Mouse (Mus musculus) induced T-regulatory cell, adult 2 months (primary cell): ENCODE results near the gene Vmn1r67.

Experiments used
- DNase-seq: peaks from one replicate; pipeline ENCODE4 v3.0.0-alpha.2; 2012; ENCODE audit warnings: low read depth

The Vmn1r67 gene

GRCm38 (mm10) chr7:10443031-10443430 lies at the start of gene Vmn1r67:
Gene Vmn1r67 (plus strand): TSS chr7:10443331.
- no peak for DNase-seq

GRCm38 (mm10) chr7:10458166-10458565 lies 15.0 kb downstream of the Vmn1r67 start:
- DNase-seq: no peak

GRCm38 (mm10) chr7:10479813-10480212 lies 36.7 kb downstream of the Vmn1r67 start:
- no peak for DNase-seq

DNA sequence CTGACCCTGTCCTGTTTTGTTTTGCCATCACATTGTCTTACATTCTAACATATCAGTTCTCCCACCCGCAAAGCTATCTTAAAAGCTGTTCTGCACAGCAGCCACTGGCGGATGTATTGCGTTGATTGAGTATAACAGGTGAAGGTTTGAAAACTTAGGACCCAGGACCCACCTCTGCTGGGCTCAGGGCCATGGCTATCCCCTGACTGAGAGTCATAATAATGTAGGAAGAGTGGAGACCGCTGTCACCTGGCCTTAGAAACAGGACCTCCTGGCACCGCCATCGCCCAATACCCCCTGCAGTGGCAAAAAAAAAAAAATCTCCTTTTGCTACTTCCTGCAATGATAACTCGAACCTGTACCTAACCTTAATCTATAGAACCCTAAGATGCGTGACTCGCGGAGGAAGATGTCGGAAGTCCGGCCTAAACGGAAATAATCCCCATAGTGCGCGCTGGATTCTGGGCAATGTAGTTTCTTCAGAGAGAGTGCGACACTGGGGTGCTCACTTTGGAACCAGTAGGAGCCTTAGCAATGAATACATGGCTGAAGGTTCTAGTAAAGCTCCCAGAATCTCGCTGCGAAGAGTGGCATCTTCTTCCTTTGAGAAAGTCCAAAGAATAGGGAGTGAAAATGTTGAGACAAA lies 37.6 kb downstream of the Vmn1r67 start:
- DNase-seq: peak; percentile 8

DNA sequence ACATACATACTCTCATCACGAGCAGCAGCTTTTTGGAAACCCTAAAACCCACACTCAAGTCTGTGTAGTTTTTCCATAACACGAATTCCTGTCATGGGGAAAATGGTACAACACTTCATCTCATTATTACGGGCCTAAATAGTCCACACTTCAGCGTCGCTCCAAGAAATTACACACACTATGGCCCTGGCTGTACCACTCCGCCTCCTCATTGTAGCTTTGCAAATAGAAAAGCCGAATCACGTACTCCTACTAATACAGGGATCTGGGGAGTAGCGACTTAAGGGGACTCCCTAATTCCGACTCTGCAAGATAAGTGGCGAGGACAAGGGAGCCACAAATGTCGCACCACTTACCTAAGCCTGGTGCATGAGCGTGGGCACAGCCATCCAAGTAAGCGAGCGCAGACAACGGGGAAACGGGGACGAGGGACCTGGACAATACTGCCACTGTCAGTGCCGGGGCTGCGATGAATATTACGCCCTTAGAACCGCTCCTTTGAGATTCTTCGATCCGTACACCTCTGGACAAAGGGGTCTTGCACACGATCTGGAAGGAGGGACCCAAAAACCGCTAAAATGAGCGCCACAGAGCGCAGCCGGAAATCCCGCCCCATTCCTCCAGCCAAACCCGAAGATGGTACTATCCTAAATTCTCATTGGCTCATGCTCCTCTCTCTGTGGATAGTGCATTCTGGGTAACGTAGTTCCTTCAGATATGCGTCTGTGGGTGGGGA lies 51.8 kb downstream of the Vmn1r67 start, which contains the start of gene Zik1:
Gene Zik1, minus strand, starts transcription at position 609 of the 736 bp plus-strand sequence.
- peak; percentile 80 for DNase-seq

DNA sequence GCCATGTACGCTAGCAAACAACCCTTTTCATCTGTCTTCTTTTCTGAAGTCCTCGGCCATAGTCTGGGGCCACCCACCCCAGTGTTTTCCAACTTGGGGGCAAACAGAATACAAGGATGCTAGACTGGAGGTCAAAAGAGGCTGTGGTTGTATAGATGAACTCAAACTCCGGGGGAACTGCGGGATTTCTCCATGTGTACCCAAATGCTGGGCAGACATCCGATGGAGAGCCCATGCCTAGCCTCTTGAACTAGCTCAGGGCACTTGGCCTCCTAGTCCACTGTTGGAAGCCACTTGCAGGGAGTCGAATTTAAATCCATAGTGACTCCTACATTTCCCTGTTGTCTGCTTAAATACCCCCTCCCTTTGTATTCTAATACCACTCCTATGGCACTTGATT lies 52.4 kb downstream of the Vmn1r67 start:
- no peak for DNase-seq
